Mouse (Mus musculus) frontal cortex, postnatal 36 days (tissue): Measurements from ENCODE around the gene Ikzf1.

Experiments used
- DNase-seq, 2 experiments: peaks; one replicate each; pipeline ENCODE4 v3.0.0; 2022; ENCODE audit warnings: low spot score in 2 of 2

Gene Ikzf1

GRCm38 (mm10) chr11:11766736-11767135 lies 81.9 kb downstream of the Ikzf1 start:
- DNase-seq = no peak

GRCm38 (mm10) chr11:11768057-11768456 lies 83.3 kb downstream of the Ikzf1 start:
- no peak for DNase-seq

- no peak for DNase-seq
These were observed 84.5 kb downstream of the Ikzf1 start for GRCm38 (mm10) chr11:11769281-11769680.

- DNase-seq = no peak
These were observed 85.9 kb downstream of the Ikzf1 start for GRCm38 (mm10) chr11:11770691-11771090.

GRCm38 (mm10) chr11:11772196-11772595 lies 87.4 kb downstream of the Ikzf1 start:
- no peak for DNase-seq

- no peak for DNase-seq
These were observed 89.6 kb downstream of the Ikzf1 start for GRCm38 (mm10) chr11:11774384-11774783.

GRCm38 (mm10) chr11:11774893-11775292 lies 90.1 kb downstream of the Ikzf1 start:
- no peak for DNase-seq

- DNase-seq = no peak
These were observed 91.4 kb downstream of the Ikzf1 start for GRCm38 (mm10) chr11:11776071-11776821.

GRCm38 (mm10) chr11:11776822-11777174 lies 92.0 kb downstream of the Ikzf1 start:
- no peak for DNase-seq

- no peak for DNase-seq
These were observed 92.4 kb downstream of the Ikzf1 start for GRCm38 (mm10) chr11:11777246-11777645.

GRCm38 (mm10) chr11:11777796-11778195 lies 93.0 kb downstream of the Ikzf1 start:
- DNase-seq = no peak

GRCm38 (mm10) chr11:11778345-11778744 lies 93.5 kb downstream of the Ikzf1 start:
- DNase-seq = peak in 1 of 2 experiments; percentile 42

- no peak for DNase-seq
These were observed 96.9 kb downstream of the Ikzf1 start for GRCm38 (mm10) chr11:11781728-11782127.

GRCm38 (mm10) chr11:11785457-11785856 lies 100.7 kb downstream of the Ikzf1 start:
- no peak for DNase-seq

- peak; percentile 77 to 79 for DNase-seq
These were observed 103.7 kb downstream of the Ikzf1 start for GRCm38 (mm10) chr11:11788521-11788974.

- no peak for DNase-seq
These were observed 109.8 kb downstream of the Ikzf1 start for GRCm38 (mm10) chr11:11794626-11795025.

GRCm38 (mm10) chr11:11798690-11799089 lies 113.9 kb downstream of the Ikzf1 start:
- no peak for DNase-seq

GRCm38 (mm10) chr11:11800304-11800703 lies 115.5 kb downstream of the Ikzf1 start:
- no peak for DNase-seq

- no peak for DNase-seq
These were observed 116.3 kb downstream of the Ikzf1 start for GRCm38 (mm10) chr11:11801067-11801466.

GRCm38 (mm10) chr11:11804421-11804820 lies 119.6 kb downstream of the Ikzf1 start:
- DNase-seq = no peak

GRCm38 (mm10) chr11:11805951-11806350 lies 121.1 kb downstream of the Ikzf1 start:
- no peak for DNase-seq

GRCm38 (mm10) chr11:11808035-11808819 lies 123.4 kb downstream of the Ikzf1 start:
- DNase-seq = no peak

- DNase-seq = peak; percentile 95 to 96
These were observed 124.1 kb downstream of the Ikzf1 start, which contains the start of gene Fignl1 for GRCm38 (mm10) chr11:11808820-11809403. Gene Fignl1, minus strand, starts transcription at chr11:11808962.
